In genomic region chr5:118051981-118052662, GRCm38 (mm10) we compare ENCODE assay signal across 12 mouse cellular contexts. TPM values are rescaled to one million over a fixed set of nuclear protein-coding genes. Genes with fewer than 3 reads are reported as not detected.
DNase-seq lines count a peak whose midpoint lies in the region; ATAC-seq and TF ChIP-seq lines count a peak whose summit lies in the region.
"Had no signal": no experiment of that assay in that cellular context is flagged by ENCODE, and none has a peak within 500 bp of the region (broad histone marks: within the 10 kb centered on the region; RNA-seq: fewer than 3 reads in every experiment).

No protein-coding gene starts in this region.

- intact Hi-C loops in heart, adult 2 months (cut with DNase I), result no loop called here
- intact Hi-C loops in left cerebral cortex, postnatal 25 days (cut with DNase I), result no loop called here

- WGBS in heart, adult 2 months, result 53% methylated on average over 8 of the region's 8 CpGs
- 53% methylated on average over 8 of the region's 8 CpGs for WGBS in intestine, embryonic 16.5 days

- H3K27me3 ChIP-seq in heart, adult 2 months (ENCODE audit: control insufficient read depth, insufficient read depth, low read length), result no peaks in the 10 kb centered on the region
- H3K27me3 ChIP-seq in intestine, embryonic 16.5 days (replicated peaks; ENCODE audit: control insufficient read depth, insufficient read depth, low read length), result no peaks in the 10 kb centered on the region
- H3K27me3 ChIP-seq: forebrain, embryonic 15.5 days had no signal

- no peak for TF ChIP-seq CTCF in heart, adult 2 months (IDR thresholded peaks at IDR 0.05)

- peak; percentile 53 to 60 for DNase-seq in heart, adult 2 months
- DNase-seq in heart, adult 9 months (ENCODE audit: low spot score in 2 of 2), result no peak
- DNase-seq in cerebellum, adult 8-10 months, result peak; percentile 80
- DNase-seq in kidney, postnatal 4 days, result peak; percentile 70 to 80
- DNase-seq in urinary bladder, postnatal 25 days (ENCODE audit: low spot score), result no peak
- no peak for DNase-seq in left cerebral cortex, postnatal 25 days (ENCODE audit: low spot score in 2 of 2)
- no peak for DNase-seq in left cerebral cortex, adult 8-10 months (ENCODE audit: low spot score in 2 of 2)
- DNase-seq: right cerebral cortex, postnatal 4 days; thymus, adult 2 months had no signal

- peak; percentile 45; the same call in 1 of the 2 replicates for ATAC-seq in intestine, embryonic 16.5 days
- ATAC-seq: forebrain, embryonic 15.5 days had no signal

- no peaks in the 10 kb centered on the region for H3K79me2 ChIP-seq in heart, adult 2 months (replicated peaks; ENCODE audit: control insufficient read depth, insufficient read depth, low read length)

- H3K4me2 ChIP-seq in intestine, embryonic 16.5 days (ENCODE audit: low read depth, low read length), result no peak overlapping the region
- H3K4me2 ChIP-seq: forebrain, embryonic 15.5 days; liver, embryonic 11.5 days had no signal

- no peak overlapping the region for H3K9ac ChIP-seq in heart, adult 2 months (ENCODE audit: low read depth, low read length)
- H3K9ac ChIP-seq in intestine, embryonic 16.5 days (ENCODE audit: low read depth, low read length), result no peak overlapping the region
- H3K9ac ChIP-seq: forebrain, embryonic 15.5 days had no signal

- H3K36me3 ChIP-seq in heart, adult 2 months (ENCODE audit: control insufficient read depth, insufficient read depth, low read length), result no peaks in the 10 kb centered on the region
- no peaks in the 10 kb centered on the region for H3K36me3 ChIP-seq in intestine, embryonic 16.5 days (ENCODE audit: control insufficient read depth, insufficient read depth, low read length)
- H3K36me3 ChIP-seq: forebrain, embryonic 15.5 days had no signal

- 0 out of 2 replicates have a peak, but pooled peaks have one; percentile 36 for TF ChIP-seq EP300 in heart, adult 2 months (IDR thresholded peaks at IDR 0.05; ENCODE audit: insufficient read depth, low read depth, low read length)

- peak overlapping the region; percentile 28; the same call in 1 of the 2 replicates for H3K27ac ChIP-seq in heart, adult 2 months
- H3K27ac ChIP-seq in intestine, embryonic 16.5 days (ENCODE audit: low read length), result no peak overlapping the region
- H3K27ac ChIP-seq: forebrain, embryonic 15.5 days had no signal

- H3K4me1 ChIP-seq in heart, adult 2 months (ENCODE audit: control insufficient read depth, insufficient read depth, low read length), result no peaks in the 10 kb centered on the region
- no peaks in the 10 kb centered on the region for H3K4me1 ChIP-seq in intestine, embryonic 16.5 days (ENCODE audit: control insufficient read depth, insufficient read depth, low read length)

- no peak for TF ChIP-seq POLR2A in heart, adult 2 months (IDR thresholded peaks at IDR 0.05; ENCODE audit: insufficient read depth, low read depth, low read length)

- no peak overlapping the region for H3K4me3 ChIP-seq in heart, adult 2 months
- H3K4me3 ChIP-seq in intestine, embryonic 16.5 days (ENCODE audit: low read length), result no peak overlapping the region
- H3K4me3 ChIP-seq: forebrain, embryonic 15.5 days had no signal

- H3K9me3 ChIP-seq in intestine, embryonic 16.5 days (ENCODE audit: control insufficient read depth, low read length), result no peaks in the 10 kb centered on the region
- H3K9me3 ChIP-seq: forebrain, embryonic 15.5 days had no signal

RNA-seq across cellular contexts. Expression of gene Tesc, which starts 24.6 kb away (rescaled TPM):
- 100 to 1,000 TPM; 200 to 231 TPM for total RNA-seq in heart, adult 2 months (2021)
- polyA plus RNA-seq in heart, adult 2 months (2012; rRNA removed), result 125 and 164 TPM in 2 replicates
- 3.6 and 4.0 TPM in 2 replicates for polyA plus RNA-seq in intestine, embryonic 16.5 days (2015; fragmentation: Nextera tagmentation; extraction: Ambion mirVana)
- total RNA-seq in left cerebral cortex, postnatal 25 days (2021), result 10 to 100 TPM; 90.0 to 94.0 TPM
- 10 to 100 TPM; 84.0 to 92.2 (median 89.0) TPM for total RNA-seq in left cerebral cortex, adult 8-10 months (2022)

Comparison
In these comparisons a context has a peak if more than half of its experiments do, and no peak if none do; other contexts are left out.
1. DNase-seq: peak in heart, adult 2 months (2 of 2), cerebellum, adult 8-10 months (single experiment) and kidney, postnatal 4 days (2 of 2); none in heart, adult 9 months (0 of 2), urinary bladder, postnatal 25 days (single experiment), left cerebral cortex, postnatal 25 days (0 of 2) and left cerebral cortex, adult 8-10 months (0 of 2).